Mouse (Mus musculus) kidney, adult 2 months (tissue): ENCODE measurements at regions not wholly inside any gene's neighbourhood (a gene's known extent, or its start where the extent isn't known, plus 50 kb on each side); places are given as distances from the start of the nearest gene placed in this dataset.

Experiments
- CTCF ChIP-seq: fragments of 200-500 bp; conservative IDR thresholded peaks from 2 replicates; pipeline ENCODE4 v1.5.1; 2011; ENCODE audit warnings: low read depth, mild to moderate bottlenecking, control low read depth, low read length, moderate library complexity, mixed read lengths; ENCODE audit not compliant: insufficient read depth, insufficient read length
- POLR2A ChIP-seq: fragments of 200-500 bp; IDR thresholded peaks from one replicate; pipeline ENCODE4 v1.6.1; 2011; ENCODE audit warnings: low read depth, low read length, control low read depth

DNA sequence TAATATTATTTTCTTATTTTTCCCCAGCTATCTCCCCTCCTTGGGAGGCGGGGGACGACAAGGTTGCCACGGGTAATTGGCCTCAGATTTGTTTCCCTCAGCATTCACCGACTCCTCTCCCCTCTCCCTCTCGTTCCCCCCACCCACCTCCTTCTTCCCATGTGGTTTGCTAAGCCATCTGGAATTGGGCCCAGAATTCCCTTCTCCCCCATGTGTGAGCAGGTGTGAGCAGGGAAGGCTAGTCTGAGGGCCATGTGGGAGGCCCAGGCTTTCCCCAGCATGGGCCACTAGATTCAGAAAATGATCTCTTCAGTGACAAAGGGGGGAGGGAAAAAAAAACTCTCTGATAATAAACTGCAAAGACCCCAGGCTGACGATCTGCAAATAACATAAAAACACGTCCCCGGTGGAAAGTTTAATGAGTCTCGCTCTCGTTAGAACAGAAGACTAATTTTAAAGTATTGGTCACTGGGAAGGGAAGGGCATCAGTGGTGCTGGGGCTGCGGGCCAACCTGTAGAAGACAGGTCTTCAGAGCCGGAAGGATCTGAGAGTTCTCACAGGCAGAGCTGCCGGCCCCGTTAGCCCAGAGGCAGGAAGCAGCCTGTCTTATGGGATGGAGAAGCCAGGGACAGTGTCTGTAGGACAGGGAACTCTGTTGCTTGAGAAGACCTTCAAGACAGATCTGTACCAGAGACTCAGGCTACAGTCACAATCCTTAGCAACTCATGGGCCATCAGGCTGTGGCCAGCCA is 64.3 kb upstream of the Unc5a start:
- TF ChIP-seq CTCF (no peak), POLR2A (no peak)
